Mouse (Mus musculus) inflammation-experienced regulatory T-cells, adult 16 weeks (primary cell): ENCODE data around the gene Gimap5. TPM values are rescaled to one million over a fixed set of nuclear protein-coding genes. Genes with fewer than 3 reads are reported as not detected.

ENCODE experiments used
- polyA plus RNA-seq: library from polyadenylated mRNA; unstranded; fragments of 100-300 nt; shearing (Covaris generic); gene quantifications from one replicate; pipeline ENCODE4 v1.2.1, GENCODE M21; 2017

Gene Gimap5
- polyA plus RNA-seq: 234 TPM

GRCm38 (mm10) chr6:48745959-48746889, at the start of gene Gimap5:
Gene Gimap5, plus strand, starts transcription at chr6:48746197.

GRCm38 (mm10) chr6:48718455-48718854, 27.5 kb upstream of the Gimap5 start, which contains the start of the genes Gm28053 and Gimap7:
Gene Gm28053, plus strand, starts transcription at chr6:48718607.
Gene Gimap7, plus strand, starts transcription at chr6:48718621.

GRCm38 (mm10) chr6:48738961-48739779, 6.8 kb upstream of the Gimap5 start, which contains the start of gene Gimap1:
Gene Gimap1, plus strand, starts transcription at chr6:48739054.

GRCm38 (mm10) chr6:48770696-48771095, 24.7 kb downstream of the Gimap5 start, which contains the start of gene Gimap3:
Gene Gimap3, minus strand, starts transcription at chr6:48770851.

Other genes with a start within 250 kb of the Gimap5 start
- 0.60 TPM for gene Atp6v0e2, start 208.6 kb upstream of the Gimap5 start, polyA plus RNA-seq
- gene Lrrc61, start 191.4 kb upstream of the Gimap5 start, polyA plus RNA-seq: 58.6 TPM
- gene Rarres2, start 173.4 kb upstream of the Gimap5 start, polyA plus RNA-seq: 0.32 TPM
- not detected for gene Gm45021, start 156.6 kb upstream of the Gimap5 start, polyA plus RNA-seq
- 8.3 TPM for gene Repin1, start 152.3 kb upstream of the Gimap5 start, polyA plus RNA-seq
- not detected for gene Gm44965, start 152.3 kb upstream of the Gimap5 start, polyA plus RNA-seq
- 4.0 TPM for gene Zfp775, start 144.1 kb upstream of the Gimap5 start, polyA plus RNA-seq
- 4.7 TPM for gene AI854703, start 119.4 kb upstream of the Gimap5 start, polyA plus RNA-seq
- gene Gimap8, start 99.0 kb upstream of the Gimap5 start, polyA plus RNA-seq: 221 TPM
- 328 TPM for gene Gimap9, start 70.1 kb upstream of the Gimap5 start, polyA plus RNA-seq
- 1,649 TPM for gene Gimap4, start 61.6 kb upstream of the Gimap5 start, polyA plus RNA-seq
- 1,052 TPM for gene Gimap6, start 38.0 kb upstream of the Gimap5 start, polyA plus RNA-seq
- 35.7 TPM for gene Gm28053, start 27.6 kb upstream of the Gimap5 start, polyA plus RNA-seq
- 547 TPM for gene Gimap7, start 27.6 kb upstream of the Gimap5 start, polyA plus RNA-seq
- gene Gimap1, start 7.1 kb upstream of the Gimap5 start, polyA plus RNA-seq: 363 TPM
- 2,400 TPM for gene Gimap3, start 24.7 kb downstream of the Gimap5 start, polyA plus RNA-seq
- 10.3 TPM for gene Tmem176a, start 94.7 kb downstream of the Gimap5 start, polyA plus RNA-seq
- gene Tmem176b, start 95.3 kb downstream of the Gimap5 start, polyA plus RNA-seq: 15.7 TPM
- 0.35 TPM for gene Aoc1, start 126.7 kb downstream of the Gimap5 start, polyA plus RNA-seq
- not detected for gene 1600015I10Rik, start 183.7 kb downstream of the Gimap5 start, polyA plus RNA-seq
- not detected for gene Doxl2, start 228.8 kb downstream of the Gimap5 start, polyA plus RNA-seq
- not detected for gene Svs1, start 240.7 kb downstream of the Gimap5 start, polyA plus RNA-seq